Mouse (Mus musculus): Measurements from ENCODE around the gene Gpam.

- TF ChIP-seq CTCF (IDR thresholded peaks at IDR 0.05; ENCODE audit: low read depth) = no peak
- no peak for TF ChIP-seq EP300 (IDR thresholded peaks at IDR 0.05; ENCODE audit: low read depth)
These were observed 1.4 kb upstream of the Gpam start for GRCm38 (mm10) chr19:55128469-55128868.

All from liver, postnatal 0 days (tissue).